Mouse (Mus musculus): Measurements from ENCODE around the gene Gnb1.
A peak's percentile ranks its signal among the peaks of the same experiment; 100 is the strongest.

The Gnb1 gene

DNA sequence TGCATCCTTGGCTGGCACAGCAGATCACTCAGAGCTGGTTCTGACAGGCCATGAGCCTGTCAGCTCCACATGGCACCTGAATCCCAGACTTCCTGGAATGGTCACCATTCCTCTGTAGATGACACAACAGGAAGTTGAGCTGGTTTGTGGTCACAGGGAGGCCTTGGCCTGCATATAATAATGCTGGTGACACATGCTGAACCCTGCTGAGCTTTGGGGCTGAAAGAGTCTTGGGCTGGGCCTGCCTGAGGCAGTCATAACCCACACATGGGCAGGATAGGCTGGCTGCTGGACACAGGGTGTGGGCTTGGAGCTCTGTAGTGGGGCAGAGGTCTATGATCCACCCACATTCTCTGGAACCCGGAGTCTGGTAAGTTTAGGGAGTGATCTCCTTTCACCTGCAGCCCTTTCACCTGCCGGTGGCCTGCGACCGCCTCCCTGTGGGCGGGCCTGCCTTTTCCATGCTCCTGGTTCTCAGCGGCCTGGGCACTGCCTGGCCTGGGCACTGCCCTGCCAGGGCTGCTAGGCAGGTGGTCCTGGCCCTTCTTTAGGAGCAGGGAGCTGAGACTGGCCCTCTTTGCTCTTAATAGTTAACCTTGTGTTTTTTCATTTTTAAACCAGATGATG is 91.2 kb downstream of the Gnb1 start:
- DNase-seq, result no peak

DNA sequence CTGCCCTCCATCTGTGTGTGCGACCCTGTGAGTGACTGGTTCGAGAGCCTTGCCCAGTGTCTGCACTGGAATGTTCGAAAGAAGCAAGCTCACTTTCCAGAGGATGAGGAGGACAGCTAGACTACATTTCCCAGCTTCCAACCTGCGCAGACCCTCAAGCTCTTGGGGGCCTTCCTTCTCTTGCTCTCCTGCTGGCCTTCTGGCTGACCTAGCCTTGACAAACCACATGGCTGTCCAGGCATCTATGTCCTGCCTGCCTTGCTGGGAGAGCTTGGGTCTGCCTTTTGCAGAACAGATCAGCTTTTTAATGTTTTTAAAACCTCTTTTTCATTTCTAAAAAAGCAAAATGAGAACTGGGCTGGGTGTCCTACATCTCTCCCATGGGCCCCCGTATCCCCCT is 98.2 kb downstream of the Gnb1 start:
- no peak for DNase-seq

DNA sequence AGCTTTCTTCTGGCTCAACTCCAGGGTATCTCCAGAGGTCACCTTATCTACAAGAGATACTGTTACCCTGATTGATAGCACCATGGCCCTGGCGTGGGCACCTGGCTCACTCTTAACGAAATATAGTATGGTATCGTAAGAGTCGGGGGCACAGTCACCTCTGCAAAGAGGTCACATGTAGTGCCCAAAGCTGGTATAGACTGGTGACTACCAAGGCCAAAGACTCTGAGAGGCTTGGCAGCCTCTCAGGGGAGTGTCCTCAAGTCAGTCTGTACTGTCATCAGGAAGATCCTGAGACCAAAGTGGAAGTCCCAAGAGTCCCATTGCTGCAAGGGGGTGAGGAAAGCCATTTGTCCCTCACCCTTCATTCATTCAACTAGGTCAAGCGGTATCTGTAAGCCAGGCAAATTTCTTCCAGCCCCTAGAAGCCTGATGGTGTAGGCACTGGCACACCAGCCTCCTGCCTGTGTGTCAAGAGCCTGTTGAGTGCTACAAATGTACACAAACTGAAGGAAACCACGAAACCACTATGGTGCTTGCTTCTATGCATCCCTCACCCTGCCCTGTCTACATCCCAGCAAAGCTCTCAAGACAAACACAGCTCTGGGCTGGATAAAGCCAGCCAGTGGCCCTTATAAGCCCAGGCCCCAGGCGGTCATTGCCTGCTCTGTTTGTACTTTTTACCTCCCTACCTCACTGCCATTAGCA is 100.0 kb downstream of the Gnb1 start:
- DNase-seq, result no peak

DNA sequence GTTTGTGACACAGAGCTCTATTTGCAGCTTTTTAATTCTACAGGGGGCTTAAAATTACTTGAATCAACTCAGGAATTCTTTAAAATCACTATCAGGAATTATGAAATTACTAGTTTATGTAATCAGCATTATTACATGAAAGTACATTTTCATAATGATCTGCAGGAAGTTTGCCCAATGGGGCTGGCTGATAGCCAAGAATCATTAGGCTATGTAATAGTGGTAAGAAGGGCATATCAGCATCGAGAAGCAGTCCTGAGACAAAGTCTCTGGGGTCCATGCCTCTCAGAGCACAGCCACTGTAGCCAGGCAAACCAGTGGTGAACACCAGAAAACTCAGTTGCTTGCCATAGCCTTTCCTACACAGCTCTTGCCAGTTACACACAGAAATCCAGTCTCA is 102.6 kb downstream of the Gnb1 start:
- no peak for DNase-seq

DNA sequence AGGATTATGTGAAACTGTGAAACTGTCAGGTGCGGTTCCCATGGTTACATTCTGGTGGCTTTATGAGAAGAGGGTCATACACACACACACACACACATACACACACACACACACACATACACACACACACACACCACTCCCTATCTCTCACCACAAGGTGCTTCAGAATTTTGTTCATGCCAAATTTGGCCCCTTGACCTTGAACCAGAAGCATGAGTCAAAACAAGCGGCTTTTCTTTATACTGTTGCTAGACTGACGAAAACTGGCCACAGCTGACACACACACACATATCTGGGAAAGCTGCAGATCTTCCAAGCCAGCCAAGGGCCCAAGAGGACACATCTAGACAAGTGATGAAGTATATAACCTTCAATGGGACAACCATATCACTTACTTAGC is 104.6 kb downstream of the Gnb1 start:
- no peak for DNase-seq

DNA sequence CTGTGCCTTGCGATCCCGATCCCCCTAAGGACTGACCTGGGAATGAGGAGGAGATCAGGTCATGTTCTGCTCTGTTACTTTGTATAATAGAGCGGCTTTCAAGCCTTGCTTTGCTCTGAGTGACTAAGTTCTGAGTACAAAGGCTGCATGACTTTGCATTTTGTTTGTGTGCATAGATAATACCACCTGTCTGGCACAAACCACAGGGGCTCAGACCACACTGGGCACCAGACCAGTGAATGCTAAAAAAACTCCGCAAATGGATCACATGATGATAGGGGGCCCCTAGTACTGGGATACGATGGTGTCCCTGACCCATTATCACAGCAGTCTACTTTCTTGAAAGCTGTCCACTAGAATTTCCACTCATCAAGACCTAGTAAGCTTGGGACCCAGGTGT is 105.4 kb downstream of the Gnb1 start:
- no peak for DNase-seq

DNA sequence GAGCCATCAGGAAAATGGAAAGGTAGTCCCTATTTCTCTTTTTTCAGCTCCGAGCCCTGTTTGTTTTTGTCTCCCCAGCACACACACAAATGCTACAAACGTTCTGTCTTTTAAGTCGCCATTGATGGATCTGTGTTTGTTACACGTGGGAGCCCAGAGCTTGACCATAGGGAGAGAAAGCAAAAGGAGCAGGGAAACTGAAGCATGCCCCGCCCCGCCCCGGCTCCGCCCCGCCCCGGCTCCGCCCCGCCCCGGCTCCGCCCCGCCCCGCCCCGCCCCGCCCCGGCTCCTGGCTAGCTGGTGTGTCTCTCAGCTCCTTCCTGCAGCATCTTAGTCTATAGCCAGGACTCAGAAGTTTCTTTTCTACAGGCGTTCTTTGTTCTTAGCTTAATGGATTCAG is 107.4 kb downstream of the Gnb1 start:
- DNase-seq, result no peak

DNA sequence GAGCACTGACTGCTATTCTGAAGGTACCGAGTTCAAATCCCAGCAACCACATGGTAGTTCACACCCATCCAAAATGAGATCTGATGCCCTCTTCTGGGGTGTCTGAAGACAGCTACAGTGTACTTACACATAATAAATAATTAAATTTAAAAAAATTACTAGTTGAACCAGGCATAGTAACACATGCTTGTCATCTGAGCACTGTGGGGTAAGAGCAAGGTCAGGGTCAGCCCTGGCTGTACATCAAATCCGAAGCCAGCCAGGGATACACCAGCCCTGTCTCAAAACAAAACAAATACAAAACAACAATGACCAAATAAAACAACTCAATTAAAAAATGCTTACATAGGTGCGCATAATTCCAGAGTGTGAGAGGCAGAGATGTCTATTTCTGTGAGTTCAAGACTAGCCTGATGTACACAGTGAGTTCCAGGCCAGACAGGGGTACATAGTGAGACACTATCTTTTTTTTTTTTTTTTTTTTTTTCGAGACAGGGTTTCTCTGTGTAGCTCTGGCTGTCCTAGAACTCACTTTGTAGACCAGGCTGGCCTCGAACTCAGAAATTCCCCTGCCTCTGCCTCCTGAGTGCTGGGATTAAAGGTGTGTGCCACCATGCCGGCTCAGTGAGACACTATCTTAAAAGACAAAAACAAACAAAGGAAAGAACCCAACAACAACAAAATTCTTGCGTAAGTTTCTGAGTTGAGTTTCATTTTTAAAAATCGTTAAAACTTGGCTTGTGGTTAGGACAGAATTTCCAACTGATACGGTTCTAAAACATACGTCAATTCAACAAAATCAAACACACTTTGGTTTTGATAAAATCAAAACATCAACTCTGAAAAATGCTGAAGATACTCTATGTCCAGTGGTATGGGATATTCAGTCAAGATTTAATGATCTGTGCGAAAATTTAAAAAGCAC is 109.0 kb downstream of the Gnb1 start:
- no peak for DNase-seq

DNA sequence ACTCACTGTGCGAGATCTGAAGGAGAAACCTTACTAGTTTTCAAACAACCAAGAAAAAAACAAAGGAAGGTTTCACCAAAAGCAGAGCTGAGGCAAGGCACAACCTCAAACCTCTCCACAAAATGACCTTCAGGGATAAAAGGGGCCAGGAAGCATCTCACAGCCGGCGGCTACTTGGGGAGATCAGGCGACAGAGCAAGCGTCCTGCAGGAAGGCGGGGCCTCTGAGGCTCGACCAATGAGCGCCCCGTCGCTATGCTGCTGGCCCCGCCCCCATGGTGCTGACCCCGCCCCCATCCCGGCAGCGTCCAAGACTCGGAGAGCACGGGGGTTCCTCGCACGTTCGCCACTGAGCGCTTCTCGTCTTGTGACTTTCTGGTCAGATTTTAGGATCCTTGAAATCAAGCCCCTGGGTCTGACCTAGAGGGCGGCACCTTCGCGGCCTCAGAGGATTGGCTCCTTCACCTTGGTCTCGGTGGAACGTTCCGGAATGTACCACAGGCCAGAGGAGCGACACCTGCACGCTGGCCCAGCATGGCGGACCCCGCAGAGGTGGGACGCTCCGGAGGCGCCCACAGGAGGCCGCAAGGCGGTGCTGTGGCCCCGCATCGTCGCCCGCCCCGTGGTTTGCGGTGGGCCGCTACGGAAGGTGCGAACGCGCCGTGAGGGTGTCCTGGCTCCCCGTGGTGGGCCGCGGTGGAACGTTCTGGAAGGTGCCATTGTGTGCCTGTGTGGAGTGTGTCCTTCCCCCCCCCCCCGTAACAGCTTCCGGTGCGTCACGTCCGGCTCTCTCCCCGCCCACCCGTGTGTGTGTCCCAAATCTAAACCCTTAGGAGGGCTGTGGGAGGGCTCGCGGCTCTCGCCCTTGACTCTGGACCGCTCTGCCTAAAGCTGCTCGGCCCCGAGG is 110.2 kb downstream of the Gnb1 start, which contains the start of gene Slc35e2:
Gene Slc35e2 (plus strand): TSS at position 326 of the 906 bp plus-strand sequence.
- peak; percentile 95 for DNase-seq

DNA sequence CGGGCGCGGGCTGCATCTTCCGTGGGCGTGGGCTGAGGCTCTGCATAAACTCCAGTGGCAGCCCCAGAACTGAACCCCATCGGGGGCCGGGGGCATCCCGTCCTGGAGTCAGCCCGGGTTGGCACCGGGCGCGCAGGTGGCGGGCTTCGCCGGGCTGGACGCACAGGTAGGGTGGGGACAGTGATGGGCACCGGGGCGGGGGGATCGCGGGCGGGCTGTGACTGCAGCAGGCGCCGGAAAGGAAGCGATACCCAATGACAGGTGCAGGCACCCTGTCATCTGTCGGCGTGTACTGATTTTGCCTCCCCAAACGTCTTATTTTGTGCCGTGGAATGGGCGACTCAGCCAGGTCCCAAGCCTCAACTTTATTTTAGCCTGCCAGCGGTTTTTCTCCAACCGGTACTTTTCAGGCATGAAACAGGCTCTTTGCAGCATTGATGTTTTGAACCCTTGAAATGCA is 110.9 kb downstream of the Gnb1 start:
- no peak for DNase-seq

DNA sequence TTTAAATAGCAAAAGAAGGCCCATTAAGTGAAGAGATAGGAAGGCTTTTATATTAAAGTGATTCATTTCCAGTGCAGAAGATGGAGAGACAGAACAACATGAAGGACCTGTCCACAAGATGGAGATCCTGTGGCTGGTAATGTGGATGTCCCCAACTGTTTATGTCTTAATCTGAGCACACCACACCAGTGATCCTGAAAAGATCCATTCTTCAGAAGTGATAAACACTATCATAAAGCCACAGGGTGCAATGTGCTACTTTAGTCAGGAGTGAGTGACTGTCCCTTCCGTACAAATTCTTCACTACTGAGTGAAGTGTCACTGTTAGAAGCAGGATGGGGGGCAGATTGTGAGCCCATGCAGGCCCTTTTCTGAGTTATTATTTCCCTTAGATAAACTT is 111.6 kb downstream of the Gnb1 start:
- no peak for DNase-seq

DNA sequence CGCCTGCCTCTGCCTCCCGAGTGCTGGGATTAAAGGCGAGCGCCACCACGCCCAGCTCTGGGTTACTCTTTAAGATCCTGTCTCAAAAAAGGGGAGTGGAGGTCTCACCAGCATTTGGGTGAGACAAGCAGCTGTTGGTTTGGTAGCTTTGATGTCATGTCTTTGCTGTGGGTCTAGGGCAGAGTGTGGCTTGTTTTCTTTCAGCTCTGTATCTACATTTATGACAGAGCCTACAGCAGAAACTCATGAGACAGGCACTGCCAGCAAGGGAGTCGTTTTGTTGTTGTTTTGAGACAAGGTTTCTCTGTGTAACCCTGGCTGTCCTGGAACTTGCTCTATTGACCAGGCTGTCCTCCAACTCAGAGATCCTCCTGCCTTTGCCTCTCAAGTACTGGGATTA is 112.6 kb downstream of the Gnb1 start:
- DNase-seq, result no peak

DNA sequence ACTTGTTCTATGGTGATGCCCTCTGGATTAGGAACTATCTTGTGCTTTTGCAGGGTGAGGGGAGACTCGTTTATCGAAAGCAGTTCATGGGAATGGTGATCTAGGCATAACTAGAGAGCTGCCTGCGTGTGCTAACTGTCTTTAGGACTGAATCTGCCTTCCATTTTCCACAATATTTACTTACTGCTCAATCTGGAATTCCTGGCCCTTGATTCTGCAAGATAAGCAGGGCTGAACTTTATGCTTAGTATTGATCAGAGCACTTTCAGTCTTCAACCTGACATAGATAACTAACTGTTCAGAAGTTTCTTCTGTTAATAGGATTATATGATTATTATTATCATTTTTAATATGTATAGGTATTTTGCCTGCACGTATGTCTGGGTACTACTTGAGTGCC is 114.0 kb downstream of the Gnb1 start:
- no peak for DNase-seq

DNA sequence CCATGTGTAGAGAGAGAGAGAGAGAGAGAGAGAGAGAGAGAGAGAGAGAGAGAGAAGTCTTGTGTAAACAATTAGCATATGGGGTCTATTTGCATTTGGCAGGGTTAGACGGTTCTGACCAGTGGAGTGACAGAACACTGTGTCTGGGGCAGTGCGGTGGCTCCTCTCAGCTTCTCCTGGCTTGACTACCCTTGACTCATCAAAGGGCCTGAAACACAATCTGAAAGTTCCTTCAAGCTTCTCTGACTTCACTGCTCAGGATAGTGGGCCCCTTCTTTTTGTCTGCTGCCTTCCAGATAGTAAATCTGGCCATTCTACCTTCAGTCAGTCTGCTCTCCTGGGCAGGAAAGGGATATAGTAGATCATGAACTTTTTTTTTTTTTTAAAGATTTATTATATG is 115.7 kb downstream of the Gnb1 start:
- no peak for DNase-seq
